Mouse (Mus musculus) thymus, postnatal 10 days (tissue): ENCODE results near the gene Xbp1.

ENCODE experiments used
- DNase-seq, 2 experiments: peaks; one replicate each; pipeline ENCODE4 v3.0.0; 2021; ENCODE audit warnings: low spot score in 2 of 2

The Xbp1 gene

DNA sequence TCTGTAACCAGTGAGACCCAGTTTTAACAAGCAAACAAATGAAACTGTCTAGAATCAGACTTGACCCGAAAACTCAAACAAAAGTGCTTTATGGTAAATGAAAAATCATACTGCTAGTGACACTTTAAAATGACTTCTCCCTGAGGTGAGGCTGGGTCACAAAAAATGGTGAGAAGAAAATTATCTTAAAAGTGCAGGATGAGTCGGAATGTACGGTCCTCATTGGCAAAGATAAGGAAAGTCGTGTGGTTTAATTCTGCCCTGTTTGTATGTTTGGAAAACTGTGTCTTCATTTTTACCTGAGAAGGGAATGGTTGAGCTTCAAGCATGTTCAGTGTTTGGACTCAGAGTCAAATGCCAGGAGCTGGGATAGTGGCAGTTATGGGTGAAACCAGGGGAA is 51.4 kb downstream of the Xbp1 start:
- no peak for DNase-seq

DNA sequence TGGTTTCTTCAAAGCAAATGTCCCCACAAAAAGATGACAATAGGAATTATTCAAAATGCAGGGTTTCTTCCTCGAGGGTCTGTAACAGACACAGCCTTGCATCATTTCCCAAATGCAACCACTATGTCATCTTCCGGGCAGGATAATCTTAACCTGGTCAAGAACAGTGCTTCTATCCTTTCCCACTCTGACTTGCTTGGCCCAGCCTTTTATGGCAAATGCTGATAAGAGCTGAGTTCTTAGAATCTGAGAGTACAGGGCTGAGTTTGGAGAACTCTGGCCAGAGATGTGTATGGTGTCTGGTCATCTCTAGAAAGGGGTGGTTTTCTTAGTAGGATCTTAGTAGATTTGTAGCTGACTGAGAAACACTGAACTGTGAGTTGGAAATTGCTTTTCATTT is 53.4 kb downstream of the Xbp1 start:
- DNase-seq, result no peak

DNA sequence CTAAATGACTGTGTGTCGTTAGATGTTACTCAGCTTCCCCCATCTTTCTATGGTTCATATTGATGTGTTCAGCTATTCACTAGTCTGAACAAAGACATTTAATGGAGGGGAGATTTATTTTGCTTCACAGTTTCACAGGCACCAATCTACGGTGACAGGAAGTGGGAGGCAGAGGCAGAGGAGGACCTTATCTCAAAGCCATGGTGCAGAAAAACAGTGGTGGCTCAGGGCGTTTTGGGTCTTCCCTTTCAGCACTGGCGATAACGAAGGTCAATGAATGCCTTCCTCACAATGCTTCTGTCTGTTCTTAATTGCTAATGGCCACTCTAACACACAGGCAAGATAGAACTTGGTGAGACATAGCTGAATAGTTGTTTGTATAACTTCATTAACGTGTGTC is 54.6 kb downstream of the Xbp1 start:
- DNase-seq, result no peak
